Mouse (Mus musculus): ENCODE measurements around the gene Tnfaip8l1. TPM values are rescaled to one million over a fixed set of nuclear protein-coding genes. Genes with fewer than 3 reads are reported as not detected.

Tnfaip8l1 gene
- polyA plus RNA-seq, 1 experiment from 2014 or later = 12.7 TPM

DNA sequence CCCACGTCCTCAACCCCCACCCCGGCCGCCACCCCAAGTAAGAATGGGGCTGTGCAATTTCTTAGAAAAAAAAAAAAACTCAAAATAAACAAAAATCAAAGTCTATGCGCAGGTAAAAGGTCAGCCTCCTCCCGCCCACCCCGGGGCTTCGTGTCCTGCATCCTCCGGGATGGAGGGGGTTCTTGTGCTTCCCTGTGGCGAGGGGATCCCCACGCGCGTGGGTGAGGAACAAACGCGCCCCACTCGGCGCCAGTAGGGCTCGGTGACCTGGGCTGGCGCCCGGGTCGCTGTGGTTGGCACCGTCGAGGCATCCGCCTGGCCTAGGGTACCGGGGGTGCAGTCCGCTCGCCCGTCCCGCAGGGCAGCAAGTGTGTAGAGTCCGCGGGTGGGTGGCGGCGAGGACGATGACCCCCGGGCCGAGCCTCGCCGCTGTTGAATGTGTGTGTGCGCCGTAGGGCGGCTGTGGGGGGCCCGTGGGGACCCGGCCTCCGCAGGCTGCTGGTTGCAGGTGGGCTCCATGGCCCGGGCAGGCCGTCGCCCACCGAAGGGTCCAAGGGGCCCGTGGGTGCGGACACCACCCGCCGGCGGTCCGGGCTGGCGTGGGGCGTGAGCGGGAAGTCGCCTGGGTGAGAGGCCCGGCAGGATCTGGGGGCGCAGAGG lies 38.5 kb upstream of the Tnfaip8l1 start:
- Histone ChIP-seq H3K4me3 (ENCODE audit: low read length) (peak overlapping the region; percentile 51), H3K4me1 (ENCODE audit: control insufficient read depth, insufficient read depth, low read length) (peaks cover 18% of the 10 kb centered on the region), H3K27ac (ENCODE audit: low read length) (no peak overlapping the region), H3K4me2 (ENCODE audit: low read depth, low read length) (peak overlapping the region; percentile 93), H3K9me3 (ENCODE audit: control insufficient read depth, low read length) (peaks cover 12% of the 10 kb centered on the region), H3K27me3 (replicated peaks; ENCODE audit: control insufficient read depth, insufficient read depth, low read length) (peaks cover 51% of the 10 kb centered on the region), H3K36me3 (ENCODE audit: control insufficient read depth, insufficient read depth, low read length) (no peaks in the 10 kb centered on the region; the same call in 1 of the 2 replicates), H3K9ac (ENCODE audit: low read depth, low read length) (peak overlapping the region; percentile 67)
- ATAC-seq = peak; percentile 4; the same call in 1 of the 2 replicates
- 39% methylated on average over 59 of the region's 59 CpGs for WGBS

DNA sequence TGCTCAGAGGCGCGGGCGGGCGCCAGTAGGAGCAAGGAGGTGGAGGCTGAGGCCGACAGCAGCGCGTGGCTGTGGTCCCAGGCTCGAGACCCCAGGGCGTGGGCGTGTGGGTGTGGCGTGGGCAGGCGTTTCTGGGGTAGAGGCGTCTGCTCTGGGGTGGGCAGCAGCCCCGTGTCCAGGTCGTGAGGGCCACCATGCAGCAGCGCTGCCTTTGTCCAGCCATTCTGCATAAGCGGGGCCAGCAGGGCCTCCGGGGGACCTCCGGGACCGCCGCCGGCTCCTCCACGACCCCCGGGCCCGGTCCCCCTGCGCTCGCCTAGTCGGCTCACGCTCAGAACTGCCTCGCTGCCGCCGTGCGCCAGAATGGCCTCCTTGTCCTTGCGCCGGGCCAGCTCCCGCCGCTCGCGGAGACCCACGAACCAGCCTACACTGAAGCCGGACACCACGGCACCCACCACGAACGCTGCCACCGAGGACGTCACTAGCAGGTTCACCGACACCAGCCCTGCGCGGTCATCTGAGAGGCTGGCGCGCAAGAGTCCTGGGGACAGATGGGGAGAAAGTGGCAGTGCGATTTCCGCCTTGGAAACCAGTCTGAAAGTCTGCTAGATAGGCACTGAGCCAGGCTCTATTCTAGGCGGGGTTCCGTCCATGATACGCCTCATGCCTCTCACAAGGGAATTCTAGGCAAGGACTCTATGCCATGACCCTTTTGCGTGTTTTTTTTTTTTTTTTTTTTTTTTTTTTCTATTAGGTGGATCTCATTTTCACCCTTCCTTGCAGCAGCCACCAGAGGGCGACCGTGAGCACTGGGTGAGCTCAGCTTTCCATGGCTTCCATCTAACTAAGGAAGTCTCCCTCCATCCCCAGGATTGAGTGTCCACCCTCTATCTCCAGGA lies 37.7 kb upstream of the Tnfaip8l1 start:
- Histone ChIP-seq H3K4me3 (ENCODE audit: low read length) (peak overlapping the region; percentile 51), H3K27me3 (replicated peaks; ENCODE audit: control insufficient read depth, insufficient read depth, low read length) (peaks cover 43% of the 10 kb centered on the region), H3K4me2 (ENCODE audit: low read depth, low read length) (peak overlapping the region; percentile 93), H3K27ac (ENCODE audit: low read length) (no peak overlapping the region), H3K4me1 (ENCODE audit: control insufficient read depth, insufficient read depth, low read length) (peaks cover 17% of the 10 kb centered on the region), H3K9ac (ENCODE audit: low read depth, low read length) (peak overlapping the region; percentile 67), H3K36me3 (ENCODE audit: control insufficient read depth, insufficient read depth, low read length) (no peaks in the 10 kb centered on the region; the same call in 1 of the 2 replicates), H3K9me3 (ENCODE audit: control insufficient read depth, low read length) (peaks cover 12% of the 10 kb centered on the region)
- 13% methylated on average over 58 of the region's 59 CpGs for WGBS
- peak; percentile 49 for ATAC-seq

DNA sequence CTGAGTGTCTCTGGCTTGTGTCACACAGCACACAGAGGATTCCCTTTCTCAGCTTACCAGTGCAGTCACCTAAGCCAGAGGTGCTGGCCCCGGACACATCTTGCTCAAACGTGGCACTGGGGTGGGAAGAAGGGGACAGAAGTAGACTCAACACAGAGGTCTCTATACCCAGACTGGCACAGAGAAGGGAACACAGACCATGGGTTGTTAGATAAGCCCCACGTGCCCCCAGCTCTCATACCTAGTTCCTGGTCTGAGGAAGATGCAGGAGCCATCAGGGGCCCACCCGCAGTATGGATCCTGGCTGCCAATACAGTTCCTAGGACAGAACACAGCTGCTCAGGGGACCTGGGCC lies 37.0 kb upstream of the Tnfaip8l1 start:
- H3K4me3 ChIP-seq (ENCODE audit: low read length) = no peak overlapping the region
- H3K27me3 ChIP-seq (replicated peaks; ENCODE audit: control insufficient read depth, insufficient read depth, low read length) = peaks cover 36% of the 10 kb centered on the region
- no peaks in the 10 kb centered on the region; the same call in 1 of the 2 replicates for H3K36me3 ChIP-seq (ENCODE audit: control insufficient read depth, insufficient read depth, low read length)
- no peak overlapping the region for H3K9ac ChIP-seq (ENCODE audit: low read depth, low read length)
- peaks cover 10% of the 10 kb centered on the region for H3K4me1 ChIP-seq (ENCODE audit: control insufficient read depth, insufficient read depth, low read length)
- WGBS = 85% methylated on average over 4 of the region's 4 CpGs
- no peak overlapping the region for H3K27ac ChIP-seq (ENCODE audit: low read length)
- no peak overlapping the region for H3K4me2 ChIP-seq (ENCODE audit: low read depth, low read length)
- ATAC-seq = no peak
- peaks cover 12% of the 10 kb centered on the region for H3K9me3 ChIP-seq (ENCODE audit: control insufficient read depth, low read length)

DNA sequence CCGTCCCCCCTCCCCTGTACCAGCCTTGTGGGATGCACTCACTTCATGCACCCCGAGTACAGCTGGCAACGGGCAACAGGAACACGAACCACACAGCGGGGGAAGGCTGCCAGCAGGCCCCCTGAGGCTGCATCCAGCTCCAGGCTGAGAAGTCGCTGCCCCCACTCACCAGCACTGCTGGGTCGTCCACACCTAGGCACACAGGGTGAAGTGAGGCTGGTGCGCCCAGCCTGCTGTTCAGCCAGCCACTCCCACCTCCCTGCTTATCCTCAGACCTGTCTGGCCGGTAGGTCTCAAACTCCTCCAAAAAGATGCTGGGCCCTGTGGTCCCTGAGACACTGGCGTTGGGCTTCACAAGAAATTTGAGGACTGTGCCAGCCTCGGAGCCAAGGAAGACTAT lies 36.1 kb upstream of the Tnfaip8l1 start:
- Histone ChIP-seq H3K4me1 (ENCODE audit: control insufficient read depth, insufficient read depth, low read length) (peaks cover 6% of the 10 kb centered on the region), H3K27ac (ENCODE audit: low read length) (no peak overlapping the region), H3K9me3 (ENCODE audit: control insufficient read depth, low read length) (peaks cover 12% of the 10 kb centered on the region), H3K27me3 (replicated peaks; ENCODE audit: control insufficient read depth, insufficient read depth, low read length) (peaks cover 27% of the 10 kb centered on the region), H3K36me3 (ENCODE audit: control insufficient read depth, insufficient read depth, low read length) (no peaks in the 10 kb centered on the region; the same call in 1 of the 2 replicates), H3K4me2 (ENCODE audit: low read depth, low read length) (no peak overlapping the region), H3K9ac (ENCODE audit: low read depth, low read length) (no peak overlapping the region), H3K4me3 (ENCODE audit: low read length) (no peak overlapping the region)
- no peak for ATAC-seq
- 72% methylated on average over 11 of the region's 11 CpGs for WGBS

DNA sequence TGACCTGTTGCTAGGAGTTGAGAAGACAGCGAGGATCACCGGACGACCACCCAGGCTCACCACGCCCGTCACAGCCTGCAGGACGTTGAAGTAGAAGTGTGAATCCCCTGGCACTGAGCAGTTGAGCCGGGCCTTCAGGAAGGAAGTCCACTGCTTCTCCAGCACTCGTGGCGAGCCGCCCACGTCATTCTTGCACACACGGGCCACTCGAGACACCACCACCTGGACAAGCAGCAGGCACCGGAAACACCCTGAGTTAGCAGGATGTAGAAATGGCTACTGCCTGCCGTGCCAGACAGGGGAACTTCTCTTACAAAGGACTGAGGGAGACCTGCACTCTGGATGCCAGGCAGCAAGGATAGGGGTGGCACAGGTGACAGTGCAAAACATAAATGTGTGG lies 34.0 kb upstream of the Tnfaip8l1 start:
- no peak overlapping the region for H3K4me2 ChIP-seq (ENCODE audit: low read depth, low read length)
- no peaks in the 10 kb centered on the region for H3K36me3 ChIP-seq (ENCODE audit: control insufficient read depth, insufficient read depth, low read length)
- H3K9me3 ChIP-seq (ENCODE audit: control insufficient read depth, low read length) = no peaks in the 10 kb centered on the region; the same call in 1 of the 2 replicates
- H3K4me1 ChIP-seq (ENCODE audit: control insufficient read depth, insufficient read depth, low read length) = peaks cover 6% of the 10 kb centered on the region
- no peak overlapping the region for H3K27ac ChIP-seq (ENCODE audit: low read length)
- WGBS = 79% methylated on average over 15 of the region's 15 CpGs
- peaks cover 13% of the 10 kb centered on the region for H3K27me3 ChIP-seq (replicated peaks; ENCODE audit: control insufficient read depth, insufficient read depth, low read length)
- H3K4me3 ChIP-seq (ENCODE audit: low read length) = no peak overlapping the region
- no peak overlapping the region for H3K9ac ChIP-seq (ENCODE audit: low read depth, low read length)
- no peak for ATAC-seq

DNA sequence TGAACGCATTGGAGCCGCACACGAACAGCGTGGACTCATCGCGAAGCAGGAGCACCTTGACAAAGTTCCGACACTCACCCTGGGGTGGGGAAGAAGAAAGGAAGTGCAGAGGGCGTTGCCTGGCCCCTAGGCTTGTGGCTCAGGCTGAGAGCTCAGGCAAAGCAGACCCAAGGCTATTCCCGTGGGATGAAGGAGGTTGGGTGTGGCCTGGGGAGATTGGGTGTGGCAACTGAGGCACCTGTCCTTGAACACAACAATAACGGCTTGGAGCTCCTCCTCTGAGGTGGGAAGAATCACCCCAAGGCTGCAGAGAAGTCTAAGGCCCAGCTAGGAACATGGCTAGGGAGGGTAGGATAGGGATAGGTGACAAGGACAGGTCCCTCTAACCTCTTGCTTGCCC lies 31.1 kb upstream of the Tnfaip8l1 start:
- no peak overlapping the region for H3K4me2 ChIP-seq (ENCODE audit: low read depth, low read length)
- H3K9ac ChIP-seq (ENCODE audit: low read depth, low read length) = no peak overlapping the region
- H3K4me3 ChIP-seq (ENCODE audit: low read length) = no peak overlapping the region
- peaks cover 16% of the 10 kb centered on the region for H3K4me1 ChIP-seq (ENCODE audit: control insufficient read depth, insufficient read depth, low read length)
- no peaks in the 10 kb centered on the region for H3K9me3 ChIP-seq (ENCODE audit: control insufficient read depth, low read length)
- no peaks in the 10 kb centered on the region for H3K27me3 ChIP-seq (replicated peaks; ENCODE audit: control insufficient read depth, insufficient read depth, low read length)
- 89% methylated on average over 10 of the region's 10 CpGs for WGBS
- H3K27ac ChIP-seq (ENCODE audit: low read length) = no peak overlapping the region
- no peaks in the 10 kb centered on the region for H3K36me3 ChIP-seq (ENCODE audit: control insufficient read depth, insufficient read depth, low read length)
- ATAC-seq = no peak

DNA sequence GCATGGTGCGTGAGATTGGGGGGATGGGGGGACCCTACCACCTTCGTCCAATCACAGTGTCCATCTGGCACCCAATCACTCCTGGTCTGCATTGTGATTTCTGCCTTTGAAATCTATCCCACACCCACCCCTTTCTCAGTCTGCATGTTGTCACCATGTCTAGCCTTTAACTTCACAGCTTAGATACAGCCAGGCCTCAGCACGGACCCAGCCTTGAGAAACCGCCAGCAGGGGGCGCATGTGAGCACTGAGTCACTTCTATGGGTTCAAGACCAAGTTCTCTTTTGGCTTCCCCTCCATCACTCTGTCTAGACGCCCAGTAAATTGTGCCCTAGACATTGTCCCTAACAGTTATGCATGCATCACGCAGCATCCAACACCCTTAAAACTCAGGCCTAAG lies 30.5 kb upstream of the Tnfaip8l1 start:
- peaks cover 16% of the 10 kb centered on the region for H3K4me1 ChIP-seq (ENCODE audit: control insufficient read depth, insufficient read depth, low read length)
- H3K27ac ChIP-seq (ENCODE audit: low read length) = no peak overlapping the region
- H3K36me3 ChIP-seq (ENCODE audit: control insufficient read depth, insufficient read depth, low read length) = no peaks in the 10 kb centered on the region
- H3K9me3 ChIP-seq (ENCODE audit: control insufficient read depth, low read length) = no peaks in the 10 kb centered on the region
- no peaks in the 10 kb centered on the region for H3K27me3 ChIP-seq (replicated peaks; ENCODE audit: control insufficient read depth, insufficient read depth, low read length)
- WGBS = 41% methylated on average over 7 of the region's 7 CpGs
- ATAC-seq = no peak
- no peak overlapping the region for H3K9ac ChIP-seq (ENCODE audit: low read depth, low read length)
- H3K4me2 ChIP-seq (ENCODE audit: low read depth, low read length) = no peak overlapping the region
- H3K4me3 ChIP-seq (ENCODE audit: low read length) = no peak overlapping the region

DNA sequence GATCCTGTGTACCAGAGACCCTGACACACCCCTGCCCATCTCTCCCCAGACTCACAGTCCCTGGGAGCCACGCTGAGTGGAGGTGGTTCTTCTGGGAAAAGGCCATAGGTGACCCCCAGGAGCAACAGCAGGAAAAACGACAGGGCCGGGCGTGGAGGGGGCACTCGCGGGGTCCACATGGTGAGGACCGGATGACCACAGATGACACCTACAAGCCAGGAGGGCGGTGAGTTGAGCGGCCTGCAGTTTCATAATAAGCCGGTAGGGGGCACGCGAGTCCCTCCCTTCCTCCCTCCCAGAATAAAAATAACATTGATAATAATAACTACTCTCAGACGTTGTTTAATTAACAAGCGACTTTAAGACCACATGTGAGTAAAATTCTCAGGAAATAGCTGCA lies 29.6 kb upstream of the Tnfaip8l1 start:
- H3K36me3 ChIP-seq (ENCODE audit: control insufficient read depth, insufficient read depth, low read length) = no peaks in the 10 kb centered on the region

DNA sequence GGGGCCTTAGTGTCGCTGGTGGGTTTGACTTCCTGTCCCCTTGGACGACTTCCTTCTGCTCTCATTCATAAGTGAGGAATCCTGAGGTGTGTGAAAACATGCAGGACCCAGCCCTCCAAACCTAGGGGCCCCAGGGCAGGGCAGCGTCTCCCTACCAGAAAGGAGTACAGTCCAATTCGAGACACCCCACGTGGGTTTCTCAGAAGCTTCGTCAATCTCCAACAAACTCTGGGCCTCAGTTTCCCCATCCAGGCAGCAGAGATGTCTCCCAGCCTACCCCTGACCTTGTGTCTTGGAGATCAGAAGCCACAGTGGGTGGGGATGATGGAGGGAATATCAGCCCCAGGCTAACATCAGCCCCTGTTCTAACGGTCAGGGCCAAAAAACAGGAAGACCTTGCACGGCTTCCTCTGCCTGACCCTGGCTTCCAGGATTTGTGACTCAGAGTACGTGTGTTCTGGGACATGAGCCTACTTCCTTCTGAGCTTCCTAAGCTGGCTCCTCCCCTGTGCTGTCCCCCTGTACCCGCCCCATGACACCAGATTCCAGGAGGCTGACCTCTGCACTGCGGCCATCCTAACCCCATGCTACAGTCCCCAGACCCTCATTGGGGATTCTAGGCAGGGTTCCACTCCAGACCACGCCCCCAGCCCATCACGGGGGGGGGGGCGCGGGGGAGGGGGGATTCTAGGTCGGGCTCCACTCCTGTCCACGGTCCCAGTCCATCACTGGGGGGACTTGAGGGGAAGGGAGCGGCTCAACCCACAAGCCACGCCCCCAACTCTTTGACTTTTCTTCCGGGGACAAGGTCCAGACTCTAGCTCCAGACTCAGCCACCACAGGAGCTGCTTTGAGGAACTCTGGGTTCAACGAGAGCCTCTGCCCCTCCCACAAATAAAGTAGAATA lies 28.6 kb upstream of the Tnfaip8l1 start:
- H3K27me3 ChIP-seq (replicated peaks; ENCODE audit: control insufficient read depth, insufficient read depth, low read length) = peaks cover 7% of the 10 kb centered on the region; the same call in 1 of the 2 replicates
- peaks cover 16% of the 10 kb centered on the region for H3K4me1 ChIP-seq (ENCODE audit: control insufficient read depth, insufficient read depth, low read length)
- no peaks in the 10 kb centered on the region for H3K9me3 ChIP-seq (ENCODE audit: control insufficient read depth, low read length)
- peak overlapping the region; percentile 90 for H3K4me2 ChIP-seq (ENCODE audit: low read depth, low read length)
- H3K9ac ChIP-seq (ENCODE audit: low read depth, low read length) = peak overlapping the region; percentile 66
- peak; percentile 93 for ATAC-seq
- peak overlapping the region; percentile 94 for H3K27ac ChIP-seq (ENCODE audit: low read length)
- no peaks in the 10 kb centered on the region for H3K36me3 ChIP-seq (ENCODE audit: control insufficient read depth, insufficient read depth, low read length)
- WGBS = 16% methylated on average over 20 of the region's 21 CpGs
- peak overlapping the region; percentile 48 for H3K4me3 ChIP-seq (ENCODE audit: low read length)

More for the DNA sequence above, 29.6 kb upstream of the Tnfaip8l1 start:
- no peaks in the 10 kb centered on the region for H3K27me3 ChIP-seq (replicated peaks; ENCODE audit: control insufficient read depth, insufficient read depth, low read length)
- no peak overlapping the region for H3K4me2 ChIP-seq (ENCODE audit: low read depth, low read length)
- H3K27ac ChIP-seq (ENCODE audit: low read length) = no peak overlapping the region
- 3% methylated on average over 14 of the region's 14 CpGs for WGBS
- H3K9me3 ChIP-seq (ENCODE audit: control insufficient read depth, low read length) = no peaks in the 10 kb centered on the region
- H3K4me3 ChIP-seq (ENCODE audit: low read length) = no peak overlapping the region
- no peak for ATAC-seq
- peak overlapping the region; percentile 52; the same call in 1 of the 2 replicates for H3K9ac ChIP-seq (ENCODE audit: low read depth, low read length)
- peaks cover 16% of the 10 kb centered on the region for H3K4me1 ChIP-seq (ENCODE audit: control insufficient read depth, insufficient read depth, low read length)

All from intestine, embryonic 16.5 days (tissue).